Mouse (Mus musculus) heart, adult 2 months (tissue): ENCODE results near the gene Ncapd2.

Source experiments
- CTCF ChIP-seq: fragments of 200-600 bp; IDR thresholded peaks from 2 replicates; pipeline ENCODE4 v1.8.1; 2022; ENCODE audit warnings: antibody characterized with exemption, mild to moderate bottlenecking, moderate library complexity
- POLR2A ChIP-seq: fragments of 200-500 bp; IDR thresholded peaks from 2 replicates; pipeline ENCODE4 v1.6.1; 2011; ENCODE audit warnings: mild to moderate bottlenecking, low read depth, low read length, control low read depth; ENCODE audit not compliant: insufficient read depth

DNA sequence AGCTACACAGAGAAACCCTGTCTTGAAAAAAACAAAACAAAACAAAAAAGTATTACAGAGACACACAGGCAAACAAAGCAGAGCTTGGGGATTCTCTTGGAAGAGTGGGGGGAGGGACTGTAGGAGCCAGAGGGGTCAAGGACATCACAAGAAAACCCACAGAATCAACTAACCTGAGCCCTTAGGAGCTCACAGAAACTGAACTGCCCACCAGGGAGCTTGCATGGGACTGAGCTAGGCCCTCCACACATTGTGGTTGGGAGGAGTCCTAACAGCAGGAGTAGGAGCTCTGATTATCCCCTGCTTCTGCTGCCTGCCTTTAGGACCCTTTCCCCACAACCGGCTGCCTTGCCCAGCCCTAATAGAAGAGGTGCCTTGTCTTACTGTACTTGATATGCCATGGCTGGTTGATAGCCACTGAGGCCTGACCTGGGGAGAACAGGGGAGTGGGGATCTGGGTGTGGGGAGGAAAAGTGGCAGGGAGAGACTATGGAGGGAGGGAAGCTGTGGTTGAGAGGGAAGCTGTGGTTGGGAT, 4.1 kb upstream of the Ncapd2 start:
- TF ChIP-seq POLR2A (no peak), CTCF (no peak)
